Mouse (Mus musculus): ENCODE measurements at regions not wholly inside any gene's neighbourhood (a gene's known extent, or its start where the extent isn't known, plus 50 kb on each side); places are given as distances from the start of the nearest gene placed in this dataset.

GRCm38 (mm10) chr11:20902001-20902400 is 71.1 kb upstream of the Lgalsl start:
- TF ChIP-seq POLR2A (IDR thresholded peaks at IDR 0.05; ENCODE audit: low read depth, low read length) (no peak), CTCF (conservative IDR thresholded peaks at IDR 0.05; ENCODE audit: insufficient read depth, insufficient read length, low read depth, low read length) (no peak)

Measured in kidney, adult 2 months (tissue).